Mouse (Mus musculus): ENCODE results near the gene Trim11.
"Not testable (repeated sequence)": the region's sequence is repeated elsewhere in the genome, so short reads cannot be mapped to it uniquely, and the experiment has no call there.

Trim11 gene

GRCm38 (mm10) chr11:58978027-58978705 is at the start of gene Trim11:
TSS of gene Trim11 (plus strand) at chr11:58978093.
- DNase-seq (ENCODE audit: low read depth, low spot score): peak; percentile 88

GRCm38 (mm10) chr11:58929055-58929454 is 48.8 kb upstream of the Trim11 start:
- no peak for DNase-seq (ENCODE audit: low read depth, low spot score)

GRCm38 (mm10) chr11:58929641-58930040 is 48.3 kb upstream of the Trim11 start:
- DNase-seq (ENCODE audit: low read depth, low spot score): no peak

GRCm38 (mm10) chr11:58930254-58930653 is 47.6 kb upstream of the Trim11 start:
- DNase-seq (ENCODE audit: low read depth, low spot score): no peak

DNA sequence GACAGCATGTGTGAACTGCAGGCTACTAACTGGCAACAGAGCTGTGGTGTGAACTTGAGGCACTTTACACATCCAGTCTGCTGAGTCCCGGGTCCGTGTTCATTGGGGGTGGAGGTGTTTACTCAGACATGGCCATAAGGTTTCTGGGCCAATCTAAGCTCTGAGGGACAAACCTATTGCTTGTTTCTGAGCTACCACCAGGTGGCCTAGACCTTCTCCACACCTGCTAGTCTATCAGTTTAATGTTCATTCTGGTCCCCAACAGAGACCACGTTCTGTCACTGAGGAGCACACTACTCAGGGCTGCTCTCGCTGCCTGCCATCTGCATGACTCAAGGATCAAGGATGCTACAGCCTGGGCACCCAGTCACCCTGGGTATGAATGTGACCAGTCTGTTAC is 46.3 kb upstream of the Trim11 start:
- peak; percentile 46 for DNase-seq (ENCODE audit: low read depth, low spot score)

DNA sequence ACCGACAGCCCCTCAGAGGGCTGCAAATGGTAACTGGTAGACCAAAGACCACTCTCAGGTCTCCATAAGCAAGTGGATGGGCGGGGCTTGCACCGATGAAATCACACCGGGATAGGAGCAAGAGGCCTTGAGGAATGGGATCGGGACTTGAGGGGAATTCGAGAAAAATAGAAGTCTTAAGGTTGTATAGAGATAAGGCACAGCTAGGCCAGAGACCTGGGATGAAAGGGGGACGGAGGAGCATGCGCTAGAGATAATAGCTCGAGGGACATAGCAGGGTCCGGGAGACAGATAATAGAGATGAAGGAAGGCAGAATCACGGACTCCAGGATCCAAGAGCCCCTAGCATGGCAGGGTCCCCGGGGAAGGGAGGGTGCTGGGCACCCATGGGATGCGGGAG is 40.0 kb upstream of the Trim11 start:
- no peak for DNase-seq (ENCODE audit: low read depth, low spot score)

DNA sequence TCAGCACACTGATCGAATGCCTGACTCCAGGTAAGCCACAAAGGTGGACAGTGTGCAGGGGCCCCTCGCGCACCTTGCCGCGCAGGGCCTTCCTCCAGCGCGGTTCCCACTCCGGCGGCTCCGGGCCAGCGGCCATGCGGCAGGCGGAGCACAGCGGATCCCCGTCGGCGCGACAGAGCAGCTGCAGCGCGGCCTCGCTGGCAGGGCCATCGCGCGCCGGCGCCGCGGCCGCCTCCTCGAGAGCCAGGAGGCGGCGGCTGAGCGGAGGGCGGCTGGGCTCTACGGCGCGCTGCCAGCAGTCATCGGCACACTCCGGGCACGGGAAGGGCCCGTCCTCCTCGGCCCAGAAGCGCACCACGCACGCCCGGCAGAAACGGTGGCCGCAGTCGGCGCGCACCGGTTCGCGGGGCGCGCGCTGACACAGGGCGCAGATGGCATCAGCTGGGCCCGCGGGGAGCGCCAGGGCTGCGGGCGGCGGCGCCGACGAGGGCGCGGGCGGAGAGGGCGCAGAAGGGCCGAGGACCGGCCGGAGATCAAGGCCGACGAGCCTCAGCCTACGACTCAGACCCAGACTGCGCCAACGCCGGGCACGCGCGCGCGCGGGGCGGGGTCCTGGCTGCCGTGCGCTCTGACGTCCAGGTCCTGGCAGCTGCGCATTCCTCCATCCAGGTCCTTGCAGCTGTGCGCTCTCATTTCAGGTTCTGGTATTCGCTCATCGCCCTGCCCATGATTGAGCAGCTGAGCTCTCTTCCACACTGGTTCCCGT is 39.4 kb upstream of the Trim11 start, which contains the start of gene Rnf187:
Gene Rnf187 (minus strand): TSS at position 595 of the 766 bp plus-strand sequence.
- DNase-seq (ENCODE audit: low read depth, low spot score): peak; percentile 99

DNA sequence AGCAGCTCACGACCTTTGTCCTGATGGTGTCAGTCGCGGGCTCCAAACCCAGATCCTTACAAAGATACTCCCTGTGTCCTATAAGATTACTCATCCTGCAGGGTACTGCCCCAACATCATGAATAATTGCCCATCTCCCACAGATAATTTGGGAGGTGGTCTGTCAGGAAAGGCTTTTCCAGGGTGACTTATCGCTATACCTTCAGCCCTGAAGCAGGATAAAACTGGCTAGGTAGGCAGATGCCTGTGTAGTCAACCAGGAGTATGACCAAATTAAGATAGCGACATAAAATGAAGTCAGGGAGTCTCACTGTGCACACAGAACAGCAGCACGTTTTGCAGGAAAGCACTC is 38.8 kb upstream of the Trim11 start:
- DNase-seq (ENCODE audit: low read depth, low spot score): no peak

GRCm38 (mm10) chr11:58944136-58944535 is 33.8 kb upstream of the Trim11 start:
- peak; percentile 60 for DNase-seq (ENCODE audit: low read depth, low spot score)

DNA sequence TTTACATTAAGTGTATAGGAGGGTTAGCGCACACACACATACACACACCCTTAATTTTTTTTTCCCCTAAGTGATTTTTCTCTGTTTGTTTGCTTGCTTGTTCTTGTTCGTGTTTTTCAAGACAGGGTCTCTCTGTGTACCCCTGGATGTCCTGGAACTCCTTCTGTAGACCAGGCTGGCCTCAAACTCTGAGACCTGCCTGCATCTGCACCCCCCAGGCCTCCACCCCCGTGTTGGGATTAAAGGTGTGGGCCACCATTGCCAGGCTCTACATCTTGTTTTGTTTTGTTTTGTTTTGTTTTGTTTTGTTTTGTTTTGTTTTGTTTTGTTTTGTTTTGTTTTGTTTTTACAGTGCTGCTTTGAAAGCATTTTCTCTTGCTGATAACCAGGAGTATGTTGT is 30.6 kb upstream of the Trim11 start:
- DNase-seq (ENCODE audit: low read depth, low spot score): no peak

DNA sequence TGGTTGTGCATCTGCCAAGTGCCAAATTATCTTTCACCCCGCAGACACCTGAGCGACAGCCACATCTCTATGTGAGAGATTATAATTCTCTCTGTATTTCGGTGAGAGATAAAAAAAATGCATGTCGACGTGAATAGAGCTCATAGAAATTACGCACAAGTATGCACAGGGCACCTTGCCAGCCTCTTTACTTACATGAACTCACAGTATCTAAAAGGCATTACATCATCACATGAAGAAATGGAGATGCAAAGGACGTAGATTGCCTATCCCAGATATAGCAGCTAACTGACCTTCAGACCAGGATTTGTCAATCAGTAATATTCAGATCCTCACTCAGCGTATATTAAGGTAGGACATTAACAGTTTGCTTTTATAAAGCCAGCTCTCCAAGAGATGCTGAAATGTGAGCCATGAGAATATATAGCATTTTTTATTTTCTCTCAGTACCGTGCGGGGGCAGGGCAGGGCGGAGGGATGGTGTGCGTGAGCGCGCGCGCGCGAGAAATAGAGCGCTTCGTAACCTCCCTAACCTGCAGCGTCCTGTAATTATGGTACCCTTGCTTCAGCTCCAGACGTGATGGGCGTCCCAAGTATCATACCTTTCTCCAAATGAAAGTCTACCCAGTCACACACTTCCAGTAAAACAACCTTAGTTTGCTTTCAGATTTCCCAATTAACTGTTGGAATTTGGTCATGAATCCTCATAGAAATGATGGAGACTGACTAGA is 29.9 kb upstream of the Trim11 start:
- peak; percentile 83 for DNase-seq (ENCODE audit: low read depth, low spot score)

DNA sequence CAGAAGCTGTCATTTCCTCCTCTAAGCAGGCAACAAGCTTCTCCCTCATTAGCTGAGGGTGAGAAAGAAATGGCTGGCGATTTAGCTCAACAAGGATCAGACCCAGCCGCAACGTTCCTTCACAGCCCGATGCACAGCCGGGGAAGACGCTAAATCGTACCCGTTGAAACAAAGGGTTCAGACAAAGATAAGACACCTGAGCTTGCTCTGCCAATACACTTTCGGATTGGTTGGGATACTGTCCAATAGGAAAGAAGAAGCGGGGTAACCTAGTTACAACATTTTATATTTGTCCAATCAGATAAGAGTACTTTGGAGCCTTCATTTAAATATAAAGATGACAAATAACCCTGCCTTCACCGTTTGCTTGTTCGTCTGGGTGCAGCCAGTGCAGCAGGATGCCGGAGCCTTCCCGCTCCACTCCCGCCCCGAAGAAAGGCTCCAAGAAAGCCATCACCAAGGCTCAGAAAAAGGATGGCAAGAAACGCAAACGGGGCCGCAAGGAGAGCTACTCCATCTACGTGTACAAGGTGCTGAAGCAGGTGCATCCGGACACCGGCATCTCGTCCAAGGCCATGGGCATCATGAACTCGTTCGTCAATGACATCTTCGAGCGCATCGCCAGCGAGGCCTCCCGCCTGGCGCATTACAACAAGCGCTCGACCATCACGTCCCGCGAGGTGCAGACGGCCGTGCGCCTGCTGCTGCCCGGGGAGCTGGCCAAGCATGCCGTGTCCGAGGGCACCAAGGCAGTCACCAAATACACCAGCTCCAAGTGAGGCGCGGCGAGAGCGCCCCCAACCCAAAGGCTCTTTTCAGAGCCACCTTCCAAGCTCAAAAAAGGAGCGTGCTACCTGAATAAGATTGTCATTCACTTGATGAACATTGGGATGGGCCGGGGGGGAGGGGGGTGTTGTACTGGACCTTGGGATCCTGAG is 29.1 kb upstream of the Trim11 start, which contains the start of gene Hist3h2ba:
Gene Hist3h2ba (plus strand): TSS at position 379 of the 938 bp plus-strand sequence.
- peak; percentile 99 for DNase-seq (ENCODE audit: low read depth, low spot score)

DNA sequence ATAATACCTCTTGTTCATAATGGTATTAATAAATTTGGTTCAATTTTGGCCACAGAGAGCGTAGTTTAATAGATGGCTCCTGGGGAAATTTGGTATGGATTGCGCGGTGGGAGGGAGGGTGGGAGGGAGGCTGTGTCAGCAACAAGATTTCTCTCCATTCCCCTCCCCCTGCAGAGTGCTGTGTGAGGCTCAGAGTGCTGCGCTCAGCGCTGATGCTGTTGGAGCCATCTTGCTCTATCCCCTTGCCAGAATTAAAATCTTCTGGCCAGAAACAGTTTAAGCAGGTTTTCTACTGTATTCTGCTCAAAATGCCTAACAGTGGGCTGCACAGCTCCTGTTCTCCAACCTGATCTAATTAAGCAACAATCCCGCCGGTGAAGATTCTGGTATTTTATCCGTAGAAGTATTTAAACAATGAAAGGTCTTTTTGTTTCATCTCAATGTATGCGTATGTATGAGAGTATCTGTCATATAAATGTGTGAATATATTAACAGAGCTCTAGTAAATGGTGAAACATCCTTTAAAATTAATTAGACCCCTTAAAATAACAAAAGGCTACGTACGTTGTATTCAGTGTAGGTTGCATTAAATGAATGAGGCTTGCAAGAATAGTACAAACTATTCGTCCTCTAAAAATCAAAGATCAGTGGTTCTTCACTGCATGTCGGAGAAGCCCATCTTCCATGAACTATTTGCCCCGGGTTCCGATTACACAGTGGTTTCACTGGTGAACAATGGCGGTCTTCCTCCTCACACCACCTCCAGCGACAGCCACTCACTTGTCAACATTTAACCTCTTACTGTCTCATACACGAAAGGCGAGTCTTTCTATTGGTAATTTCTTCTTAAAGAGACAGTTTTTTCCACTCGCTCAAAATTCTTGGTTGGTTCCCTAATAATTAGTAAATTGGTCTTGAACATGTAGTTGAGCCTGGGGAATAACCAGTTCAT is 28.1 kb upstream of the Trim11 start:
- DNase-seq (ENCODE audit: low read depth, low spot score): peak; percentile 97

DNA sequence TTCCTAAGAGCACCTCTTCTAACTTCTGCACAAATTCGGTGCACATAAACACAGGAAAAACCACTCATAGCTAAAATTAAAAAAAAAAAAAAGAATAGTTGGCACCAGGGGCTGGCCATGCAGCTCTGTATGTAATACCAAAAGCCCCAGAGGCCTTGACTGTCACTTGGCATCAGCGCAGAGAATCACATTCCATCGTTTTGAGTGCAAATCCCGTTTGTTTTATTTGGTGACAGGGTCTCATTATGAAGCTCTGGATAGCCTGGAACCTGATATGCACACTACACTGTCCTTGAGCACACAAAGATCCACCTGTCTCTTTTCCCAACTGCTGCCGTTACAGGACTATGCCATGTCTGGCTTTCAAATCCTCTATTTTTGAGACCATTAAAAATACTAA is 26.7 kb upstream of the Trim11 start:
- DNase-seq (ENCODE audit: low read depth, low spot score): no peak

DNA sequence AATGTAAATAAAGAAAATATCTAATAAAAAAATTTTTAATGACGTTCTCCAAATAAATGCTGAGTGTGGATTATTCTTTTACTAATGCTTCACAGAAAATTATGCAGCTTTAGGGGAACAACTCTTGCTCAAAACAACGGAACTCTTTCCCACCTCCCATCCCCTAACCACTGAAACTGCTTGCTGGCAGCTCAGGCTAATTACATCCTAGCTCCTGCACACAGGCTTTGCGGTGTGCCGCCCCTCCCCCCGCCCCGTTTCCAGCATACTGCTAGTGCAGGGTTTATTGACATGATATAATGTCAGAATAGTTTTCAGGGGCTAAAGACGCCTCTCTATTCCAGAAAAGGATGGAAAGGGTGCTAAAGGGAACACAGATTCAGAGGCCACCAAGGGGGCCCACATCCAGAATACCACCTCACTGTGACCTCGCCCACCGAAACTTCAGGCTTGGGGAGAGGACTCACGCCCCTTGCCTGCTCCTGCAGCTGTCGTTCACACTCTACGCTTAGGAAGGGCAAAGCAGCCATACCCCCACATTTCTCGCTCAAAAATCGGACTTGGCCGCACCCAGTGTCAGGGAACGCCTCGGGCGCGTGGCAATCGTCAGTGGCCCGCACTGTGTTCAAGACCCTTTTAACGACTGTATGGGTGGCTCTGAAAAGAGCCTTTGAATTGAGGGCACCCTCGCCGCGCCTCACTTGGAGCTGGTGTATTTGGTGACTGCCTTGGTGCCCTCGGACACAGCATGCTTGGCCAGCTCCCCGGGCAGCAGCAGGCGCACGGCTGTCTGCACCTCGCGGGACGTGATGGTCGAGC is 24.3 kb upstream of the Trim11 start:
- DNase-seq (ENCODE audit: low read depth, low spot score): peak; percentile 83

DNA sequence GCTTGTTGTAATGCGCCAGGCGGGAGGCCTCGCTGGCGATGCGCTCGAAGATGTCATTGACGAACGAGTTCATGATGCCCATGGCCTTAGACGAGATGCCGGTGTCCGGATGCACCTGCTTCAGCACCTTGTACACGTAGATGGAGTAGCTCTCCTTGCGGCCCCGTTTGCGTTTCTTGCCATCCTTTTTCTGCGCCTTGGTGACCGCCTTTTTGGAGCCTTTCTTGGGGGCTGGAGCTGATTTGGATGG is 23.8 kb upstream of the Trim11 start:
- DNase-seq (ENCODE audit: low read depth, low spot score): not testable (repeated sequence)

DNA sequence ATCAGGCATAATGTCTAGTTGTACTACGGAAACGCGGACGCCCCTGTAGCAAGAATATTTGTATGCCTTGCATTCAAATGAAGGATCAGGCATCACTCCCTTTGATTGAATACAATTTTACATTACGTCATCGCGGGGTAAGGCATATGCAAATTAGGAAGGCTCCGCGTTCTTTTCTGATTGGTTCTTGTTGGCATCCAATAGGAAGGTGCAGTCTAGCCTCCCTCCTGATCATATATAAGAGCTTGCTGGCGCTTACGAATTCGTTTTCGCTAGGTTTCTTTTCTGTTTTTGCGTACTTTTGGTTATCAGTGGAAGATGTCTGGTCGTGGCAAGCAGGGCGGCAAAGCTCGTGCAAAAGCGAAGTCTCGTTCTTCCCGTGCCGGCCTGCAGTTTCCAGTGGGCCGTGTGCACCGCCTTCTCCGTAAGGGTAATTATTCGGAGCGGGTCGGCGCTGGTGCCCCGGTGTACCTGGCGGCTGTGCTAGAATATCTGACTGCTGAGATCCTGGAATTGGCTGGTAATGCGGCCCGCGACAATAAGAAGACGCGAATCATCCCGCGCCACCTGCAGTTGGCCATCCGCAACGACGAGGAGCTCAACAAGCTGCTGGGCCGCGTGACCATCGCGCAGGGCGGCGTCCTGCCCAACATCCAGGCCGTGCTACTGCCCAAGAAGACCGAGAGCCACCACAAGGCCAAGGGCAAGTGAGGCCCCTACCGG is 23.3 kb upstream of the Trim11 start, which contains the start of the genes Hist3h2a and Trim17:
Gene Hist3h2a (plus strand): TSS at position 266 of the 723 bp plus-strand sequence.
Gene Trim17 (plus strand): TSS at position 266 of the 723 bp plus-strand sequence.
- DNase-seq (ENCODE audit: low read depth, low spot score): peak; percentile 100

DNA sequence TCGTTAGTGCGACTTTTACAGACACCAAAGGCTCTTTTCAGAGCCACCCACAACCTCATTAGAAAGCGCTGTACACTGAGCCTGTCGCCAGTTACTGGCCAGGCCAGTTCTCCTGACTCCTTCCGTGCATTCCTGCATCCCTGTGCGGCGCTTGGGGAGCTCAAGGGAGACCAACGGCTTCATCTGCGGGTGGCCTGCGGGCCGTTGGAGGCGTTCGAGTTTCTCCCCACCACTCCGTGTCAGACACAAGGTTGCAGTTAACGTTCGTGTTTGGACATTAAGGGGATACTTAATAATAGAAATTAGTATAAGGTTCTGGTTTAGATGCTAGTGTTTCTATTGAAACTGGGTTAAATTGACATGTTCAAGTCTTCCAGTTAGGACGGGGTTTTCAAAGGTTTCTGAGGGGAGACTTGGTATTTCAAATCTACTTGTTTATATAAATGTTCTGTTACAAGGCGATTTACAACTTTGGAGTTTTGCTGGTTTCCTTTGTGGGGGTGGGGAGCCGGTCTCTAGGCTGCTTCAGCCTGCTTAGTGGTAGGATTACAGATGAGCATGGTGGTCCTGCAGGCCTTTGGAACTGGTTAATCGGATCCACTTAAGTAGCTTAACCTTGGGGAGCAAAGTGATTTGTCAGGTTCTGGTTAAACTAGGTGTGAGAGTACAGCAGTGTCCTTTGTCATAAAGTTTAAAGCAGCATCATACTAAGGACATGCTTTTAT is 22.6 kb upstream of the Trim11 start:
- no peak for DNase-seq (ENCODE audit: low read depth, low spot score)

Measured in brain, adult 2 months (tissue).